In the genomic region with DNA sequence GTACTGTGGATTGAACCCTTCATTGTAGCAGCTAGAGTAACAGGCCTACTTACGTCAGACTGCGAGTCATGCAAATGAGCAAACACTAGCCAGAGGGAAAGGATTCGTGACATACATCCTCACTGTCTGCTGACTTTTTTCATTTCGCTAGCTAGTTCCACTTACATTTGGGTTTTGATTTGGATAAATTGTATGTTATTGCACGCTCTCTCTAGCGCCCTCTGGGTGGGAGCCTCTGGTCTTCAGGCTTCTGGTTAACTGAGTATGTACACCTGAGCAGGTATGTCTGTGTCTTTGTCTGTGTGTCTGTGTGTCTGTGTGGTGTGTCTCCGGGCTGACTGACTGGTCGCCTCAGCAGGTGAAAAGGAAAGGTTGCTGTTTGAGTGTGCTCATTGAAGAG, we compare ENCODE assay signal across 13 mouse cellular contexts. TPM values are rescaled to one million over a fixed set of nuclear protein-coding genes. Genes with fewer than 3 reads are reported as not detected.
A peak's percentile ranks its signal among the peaks of the same experiment; 100 is the strongest.
DNase-seq lines count a peak whose midpoint lies in the region; ATAC-seq and TF ChIP-seq lines count a peak whose summit lies in the region.
"Had no signal": no experiment of that assay in that cellular context is flagged by ENCODE, and none has a peak within 500 bp of the region (broad histone marks: within the 10 kb centered on the region; RNA-seq: fewer than 3 reads in every experiment).

No protein-coding gene starts in this region.

- no peak for TF ChIP-seq EP300 in ES-Bruce4 (IDR thresholded peaks at IDR 0.05; ENCODE audit: insufficient read depth, low read depth, low read length)

- no peak overlapping the region for H3K27ac ChIP-seq in gastrocnemius, adult 2 months
- H3K27ac ChIP-seq in lung, embryonic 14.5 days (ENCODE audit: low read depth) = no peak overlapping the region
- no peak overlapping the region for H3K27ac ChIP-seq in ES-Bruce4 (ENCODE audit: insufficient read depth, low read length)
- H3K27ac ChIP-seq: embryonic facial prominence, embryonic 15.5 days; heart, embryonic 15.5 days; liver, embryonic 13.5 days had no signal

- no peak overlapping the region for H3K4me2 ChIP-seq in lung, embryonic 14.5 days
- H3K4me2 ChIP-seq: embryonic facial prominence, embryonic 15.5 days; heart, embryonic 15.5 days; liver, embryonic 13.5 days had no signal

- TF ChIP-seq POLR2A in ES-Bruce4 (IDR thresholded peaks at IDR 0.05; ENCODE audit: insufficient read depth, low read length) = no peak

- TF ChIP-seq CTCF in gastrocnemius, adult 2 months (IDR thresholded peaks at IDR 0.05) = peak; percentile 42
- TF ChIP-seq CTCF in lung, embryonic 14.5 days (IDR thresholded peaks at IDR 0.05; ENCODE audit: low read depth) = peak; percentile 60
- peak; percentile 38 for TF ChIP-seq CTCF in ES-Bruce4 (IDR thresholded peaks at IDR 0.05; ENCODE audit: low read depth, low read length)

- H3K36me3 ChIP-seq in lung, embryonic 14.5 days (ENCODE audit: insufficient read depth) = peaks cover 71% of the 10 kb centered on the region
- no peaks in the 10 kb centered on the region; the same call in 1 of the 2 replicates for H3K36me3 ChIP-seq in ES-Bruce4 (ENCODE audit: control insufficient read depth, insufficient read depth, low read length, poor library complexity, severe bottlenecking)

- DNase-seq in gastrocnemius, adult 2 months = no peak
- DNase-seq in gastrocnemius, postnatal 36 days = no peak
- peak; percentile 57 for DNase-seq in lung, embryonic 14.5 days
- DNase-seq in lung, postnatal 4 days = no peak
- peak; percentile 68 for DNase-seq in lung, postnatal 36 days
- no peak for DNase-seq in heart, postnatal 14 days
- DNase-seq in embryo, embryonic 9.5 days (ENCODE audit: extremely low spot score) = no peak
- DNase-seq: liver, embryonic 13.5 days had no signal

- H3K9ac ChIP-seq in lung, embryonic 14.5 days = no peak overlapping the region
- H3K9ac ChIP-seq in ES-Bruce4 (ENCODE audit: low read depth, poor library complexity, severe bottlenecking) = no peak overlapping the region
- H3K9ac ChIP-seq: embryonic facial prominence, embryonic 15.5 days; heart, embryonic 15.5 days; liver, embryonic 13.5 days had no signal

- no peaks in the 10 kb centered on the region for H3K9me3 ChIP-seq in lung, embryonic 14.5 days (ENCODE audit: low read depth, low read length)
- no peaks in the 10 kb centered on the region for H3K9me3 ChIP-seq in ES-Bruce4 (replicated peaks; ENCODE audit: control insufficient read depth, insufficient read depth, low read length, poor library complexity, severe bottlenecking)
- H3K9me3 ChIP-seq: embryonic facial prominence, embryonic 15.5 days; G1E; heart, embryonic 15.5 days; liver, embryonic 13.5 days had no signal

- H3K4me1 ChIP-seq in lung, embryonic 14.5 days (ENCODE audit: insufficient read depth) = no peaks in the 10 kb centered on the region
- H3K4me1 ChIP-seq in ES-Bruce4 (ENCODE audit: control insufficient read depth, insufficient read depth, low read length) = no peaks in the 10 kb centered on the region
- H3K4me1 ChIP-seq: embryonic facial prominence, embryonic 15.5 days; heart, embryonic 15.5 days; liver, embryonic 13.5 days had no signal

- intact Hi-C loops in gastrocnemius, adult 2 months (cut with DNase I) = no loop called here
- intact Hi-C loops in gastrocnemius, postnatal 36 days (cut with DNase I) = no loop called here
- intact Hi-C loops in heart, postnatal 14 days (cut with DNase I) = no loop called here

- no peak overlapping the region for H3K4me3 ChIP-seq in gastrocnemius, adult 2 months
- H3K4me3 ChIP-seq in lung, embryonic 14.5 days (ENCODE audit: low read depth, low read length) = no peak overlapping the region
- H3K4me3 ChIP-seq in ES-Bruce4 (ENCODE audit: low read depth, low read length) = no peak overlapping the region
- H3K4me3 ChIP-seq: embryonic facial prominence, embryonic 15.5 days; heart, embryonic 15.5 days; liver, embryonic 13.5 days had no signal

- H3K27me3 ChIP-seq in lung, embryonic 14.5 days (ENCODE audit: insufficient read depth, low read length) = no peaks in the 10 kb centered on the region
- H3K27me3 ChIP-seq in ES-Bruce4 (ENCODE audit: control insufficient read depth, insufficient read depth, low read length, poor library complexity, severe bottlenecking) = no peaks in the 10 kb centered on the region
- H3K27me3 ChIP-seq: embryonic facial prominence, embryonic 15.5 days; heart, embryonic 15.5 days; liver, embryonic 13.5 days had no signal

- ATAC-seq in lung, embryonic 14.5 days (ENCODE audit: insufficient read depth) = no peak
- ATAC-seq: inflammation-experienced regulatory T-cells, adult 6 months had no signal

- WGBS in lung, embryonic 14.5 days = 78% methylated on average over 8 of the region's 8 CpGs

RNA-seq across cellular contexts. Expression of a gene that starts 40.2 kb away (rescaled TPM):
- 10 to 100 TPM; 84.5 to 94.2 TPM for total RNA-seq in gastrocnemius, adult 2 months (2021)
- 10 to 100 TPM; 88.1 to 92.1 TPM for total RNA-seq in gastrocnemius, postnatal 36 days (2021)
- polyA plus RNA-seq in lung, embryonic 14.5 days (2014; fragmentation: Nextera tagmentation; extraction: Ambion mirVana) = 232 and 257 TPM in 2 replicates
- 140 and 146 TPM in 2 replicates for polyA plus RNA-seq in ES-Bruce4 (2011; ENCODE audit: insufficient read depth, insufficient read length, low read depth, missing spikeins)
- total RNA-seq in heart, postnatal 14 days (2021) = 100 to 1,000 TPM; 136 to 141 TPM

Comparison
In these comparisons a context has a peak if more than half of its experiments do, and no peak if none do; other contexts are left out.
1. DNase-seq: peak in lung, embryonic 14.5 days (single experiment) and lung, postnatal 36 days (single experiment); none in gastrocnemius, adult 2 months (single experiment), gastrocnemius, postnatal 36 days (0 of 2), lung, postnatal 4 days (0 of 2), heart, postnatal 14 days (0 of 2) and embryo, embryonic 9.5 days (single experiment).
2. Peak in every context shown above with its lines, with median percentiles within 50 percentile points of each other: CTCF ChIP-seq.